Mouse (Mus musculus): ENCODE data around the gene Topors. TPM values are rescaled to one million over a fixed set of nuclear protein-coding genes. Genes with fewer than 3 reads are reported as not detected.

The Topors gene
- polyA plus RNA-seq, 2 experiments = 20.2 to 43.4 TPM

GRCm38 (mm10) chr4:40240272-40240744 is 29.3 kb downstream of the Topors start:
- Histone ChIP-seq H3K9me3 (ENCODE audit: control insufficient read depth, low read length) (no peaks in the 10 kb centered on the region), H3K27ac (replicated peaks; ENCODE audit: low read depth, low read length) (no peak overlapping the region), H3K9ac (ENCODE audit: low read depth, low read length, severe bottlenecking) (peak overlapping the region; percentile 58), H3K27me3 (ENCODE audit: control insufficient read depth, insufficient read depth, low read length) (no peaks in the 10 kb centered on the region), H3K4me2 (replicated peaks; ENCODE audit: low read depth, low read length, severe bottlenecking) (peak overlapping the region; percentile 79), H3K4me3 (replicated peaks; ENCODE audit: low read length) (peak overlapping the region; percentile 53), H3K36me3 (ENCODE audit: control insufficient read depth, insufficient read depth, low read length) (no peaks in the 10 kb centered on the region), H3K4me1 (ENCODE audit: control insufficient read depth, insufficient read depth, low read length) (no peaks in the 10 kb centered on the region; the same call in 1 of the 2 replicates)
- TF ChIP-seq POLR2A (IDR thresholded peaks at IDR 0.05; ENCODE audit: borderline replicate concordance, extremely low read depth, insufficient read depth, insufficient read length) = no peak
- ATAC-seq (ENCODE audit: low FRiP score, low read depth) = no peak
- WGBS = 41% methylated on average over 5 of the region's 5 CpGs
- no peak for DNase-seq (ENCODE audit: low spot score)

- ATAC-seq (ENCODE audit: low FRiP score, low read depth) = peak; percentile 74; the same call in 1 of the 2 replicates
- peak within 1 kb of the TSS; percentile 53 for H3K4me3 ChIP-seq (replicated peaks; ENCODE audit: low read length)
- no peak for TF ChIP-seq POLR2A (IDR thresholded peaks at IDR 0.05; ENCODE audit: borderline replicate concordance, extremely low read depth, insufficient read depth, insufficient read length)
- no peaks in the 10 kb centered on the region for H3K27me3 ChIP-seq (ENCODE audit: control insufficient read depth, insufficient read depth, low read length)
- no peaks in the 10 kb centered on the region for H3K36me3 ChIP-seq (ENCODE audit: control insufficient read depth, insufficient read depth, low read length)
- H3K9ac ChIP-seq (ENCODE audit: low read depth, low read length, severe bottlenecking) = peak within 1 kb of the TSS; percentile 58
- H3K9me3 ChIP-seq (ENCODE audit: control insufficient read depth, low read length) = no peaks in the 10 kb centered on the region
- H3K4me2 ChIP-seq (replicated peaks; ENCODE audit: low read depth, low read length, severe bottlenecking) = peak within 1 kb of the TSS; percentile 79
- DNase-seq (ENCODE audit: low spot score) = no peak
- 5% methylated on average over 34 of the region's 35 CpGs for WGBS
- H3K27ac ChIP-seq (replicated peaks; ENCODE audit: low read depth, low read length) = no peak within 1 kb of the TSS; the same call in 1 of the 2 replicates
- no peaks in the 10 kb centered on the region; the same call in 1 of the 2 replicates for H3K4me1 ChIP-seq (ENCODE audit: control insufficient read depth, insufficient read depth, low read length)
These were observed 30.0 kb downstream of the Topors start, which contains the start of gene Ddx58 for GRCm38 (mm10) chr4:40239409-40240271. TSS of gene Ddx58 (minus strand) at chr4:40239828.

- Histone ChIP-seq H3K27ac (replicated peaks; ENCODE audit: low read depth, low read length) (no peak overlapping the region; the same call in 1 of the 2 replicates), H3K9ac (ENCODE audit: low read depth, low read length, severe bottlenecking) (peak overlapping the region; percentile 58), H3K4me3 (replicated peaks; ENCODE audit: low read length) (peak overlapping the region; percentile 53), H3K9me3 (ENCODE audit: control insufficient read depth, low read length) (no peaks in the 10 kb centered on the region), H3K27me3 (ENCODE audit: control insufficient read depth, insufficient read depth, low read length) (no peaks in the 10 kb centered on the region), H3K4me1 (ENCODE audit: control insufficient read depth, insufficient read depth, low read length) (no peaks in the 10 kb centered on the region; the same call in 1 of the 2 replicates), H3K36me3 (ENCODE audit: control insufficient read depth, insufficient read depth, low read length) (no peaks in the 10 kb centered on the region; the same call in 1 of the 2 replicates), H3K4me2 (replicated peaks; ENCODE audit: low read depth, low read length, severe bottlenecking) (peak overlapping the region; percentile 79)
- WGBS = under 1% methylated on average over 17 of the region's 17 CpGs
- TF ChIP-seq POLR2A (IDR thresholded peaks at IDR 0.05; ENCODE audit: borderline replicate concordance, extremely low read depth, insufficient read depth, insufficient read length) = no peak
- DNase-seq (ENCODE audit: low spot score) = peak; percentile 49
- peak; percentile 63; the same call in 1 of the 2 replicates for ATAC-seq (ENCODE audit: low FRiP score, low read depth)
These were observed 30.9 kb downstream of the Topors start for GRCm38 (mm10) chr4:40238483-40239408.

GRCm38 (mm10) chr4:40236829-40237228 is 32.8 kb downstream of the Topors start:
- no peak overlapping the region for H3K9ac ChIP-seq (ENCODE audit: low read depth, low read length, severe bottlenecking)
- H3K27ac ChIP-seq (replicated peaks; ENCODE audit: low read depth, low read length) = no peak overlapping the region
- no peak for TF ChIP-seq POLR2A (IDR thresholded peaks at IDR 0.05; ENCODE audit: borderline replicate concordance, extremely low read depth, insufficient read depth, insufficient read length)
- DNase-seq (ENCODE audit: low spot score) = no peak
- no peaks in the 10 kb centered on the region for H3K9me3 ChIP-seq (ENCODE audit: control insufficient read depth, low read length)
- 79% methylated on average over 4 of the region's 4 CpGs for WGBS
- H3K4me2 ChIP-seq (replicated peaks; ENCODE audit: low read depth, low read length, severe bottlenecking) = no peak overlapping the region
- no peaks in the 10 kb centered on the region; the same call in 1 of the 2 replicates for H3K4me1 ChIP-seq (ENCODE audit: control insufficient read depth, insufficient read depth, low read length)
- H3K27me3 ChIP-seq (ENCODE audit: control insufficient read depth, insufficient read depth, low read length) = no peaks in the 10 kb centered on the region
- no peak overlapping the region for H3K4me3 ChIP-seq (replicated peaks; ENCODE audit: low read length)
- no peaks in the 10 kb centered on the region; the same call in 1 of the 2 replicates for H3K36me3 ChIP-seq (ENCODE audit: control insufficient read depth, insufficient read depth, low read length)
- no peak for ATAC-seq (ENCODE audit: low FRiP score, low read depth)

Measured in limb, embryonic 14.5 days (tissue).